Mouse (Mus musculus): ENCODE data around the gene 2010109A12Rik.
A peak's percentile ranks its signal among the peaks of the same experiment; 100 is the strongest.

2010109A12Rik gene

DNA sequence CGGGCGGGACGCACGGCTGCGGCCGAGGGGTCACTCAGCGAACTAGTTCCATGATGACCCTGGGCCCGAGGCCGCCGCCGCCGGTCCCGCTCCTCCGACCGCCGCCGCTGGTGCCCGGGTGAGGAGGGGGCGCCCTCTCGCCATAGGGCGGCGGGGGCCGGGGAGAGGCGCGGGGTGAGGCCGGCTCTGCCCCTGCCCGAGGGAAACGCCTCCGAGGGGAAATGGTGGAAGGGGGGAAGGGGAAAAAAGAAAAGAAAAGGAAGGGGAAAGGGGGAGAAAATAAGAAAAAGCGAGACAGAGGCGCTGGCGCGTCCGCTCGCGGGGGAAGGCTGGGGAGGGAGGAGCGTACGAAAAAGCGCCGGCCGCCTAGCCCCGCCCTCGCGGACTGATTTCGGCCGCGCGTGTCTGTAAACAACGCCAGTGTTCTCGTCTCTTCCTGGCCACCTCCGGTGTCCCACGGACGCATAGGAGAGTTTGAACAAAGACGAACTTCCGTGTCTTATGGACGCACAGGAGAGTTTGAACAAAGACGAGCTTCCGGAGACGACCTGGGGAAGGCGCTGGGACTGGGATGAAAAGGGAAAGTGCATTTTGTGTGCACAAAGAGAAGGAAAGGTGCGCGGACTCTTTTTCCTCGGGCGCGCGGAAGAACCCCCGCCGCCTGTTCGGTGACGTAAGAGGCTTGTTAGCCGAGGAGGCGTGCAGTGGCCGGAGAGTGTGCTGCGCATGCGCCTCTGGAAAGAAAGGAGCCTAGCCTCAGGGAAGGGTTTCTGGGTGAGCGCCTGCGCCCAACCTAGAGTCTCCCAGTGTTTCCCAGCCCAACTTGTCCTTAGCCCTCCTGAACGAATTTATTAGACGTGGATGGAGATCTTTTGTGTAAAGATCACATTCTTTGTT lies at the start of gene 2010109A12Rik, which contains the start of gene Ccni:
TSS of gene 2010109A12Rik (plus strand) at position 410 of the 897 bp plus-strand sequence.
TSS of gene Ccni (minus strand) at position 387 of the 897 bp plus-strand sequence.
- DNase-seq, result peak; percentile 95

DNA sequence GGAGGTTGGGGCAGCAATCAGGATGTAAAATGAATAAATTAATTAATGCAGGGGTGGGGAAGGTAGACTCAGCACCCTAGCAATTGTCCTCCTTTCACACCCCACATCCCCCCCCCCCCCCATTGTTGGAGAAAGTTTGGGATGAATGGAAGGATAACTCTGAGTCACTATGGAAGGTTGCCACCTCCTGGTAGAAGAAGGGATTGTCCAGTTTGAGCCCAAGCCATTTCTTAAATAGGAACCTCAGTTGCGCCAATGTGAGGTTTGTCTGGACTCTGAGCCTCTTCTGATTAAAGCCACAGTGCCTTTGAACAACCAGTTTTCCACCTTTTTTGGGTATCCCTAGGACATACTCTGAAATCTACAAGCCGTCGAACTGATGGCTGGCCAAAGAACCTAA lies 42.8 kb upstream of the 2010109A12Rik start:
- peak; percentile 50 for DNase-seq

DNA sequence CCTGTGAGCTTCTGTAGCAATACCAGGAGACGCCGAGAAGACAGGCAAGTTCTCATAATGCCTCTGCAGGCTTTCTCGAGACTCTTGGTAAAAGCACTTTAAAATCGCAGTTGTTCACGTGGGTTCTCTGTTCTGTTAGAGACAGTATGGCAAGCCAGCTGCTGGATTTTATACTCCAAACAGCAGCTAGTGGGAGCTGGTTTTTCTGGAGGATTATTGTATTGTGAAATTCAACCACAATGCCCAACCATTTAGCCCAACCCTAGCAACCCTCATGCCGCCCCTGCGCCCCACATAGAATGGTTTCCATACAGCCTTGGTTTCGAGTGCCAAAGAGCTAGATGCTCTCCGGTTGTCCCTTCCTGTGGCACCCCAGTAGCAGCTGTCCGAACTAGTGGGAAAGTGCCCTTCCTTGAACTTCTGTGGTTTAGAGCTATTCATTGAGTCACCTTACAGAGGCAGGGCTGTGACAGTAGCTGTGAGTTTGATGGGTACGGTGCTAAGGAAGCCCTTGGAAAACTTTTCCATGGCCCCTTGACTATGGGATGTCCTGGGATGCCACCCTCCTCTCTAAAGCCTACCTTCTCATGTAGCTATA lies 38.3 kb upstream of the 2010109A12Rik start:
- DNase-seq, result no peak

DNA sequence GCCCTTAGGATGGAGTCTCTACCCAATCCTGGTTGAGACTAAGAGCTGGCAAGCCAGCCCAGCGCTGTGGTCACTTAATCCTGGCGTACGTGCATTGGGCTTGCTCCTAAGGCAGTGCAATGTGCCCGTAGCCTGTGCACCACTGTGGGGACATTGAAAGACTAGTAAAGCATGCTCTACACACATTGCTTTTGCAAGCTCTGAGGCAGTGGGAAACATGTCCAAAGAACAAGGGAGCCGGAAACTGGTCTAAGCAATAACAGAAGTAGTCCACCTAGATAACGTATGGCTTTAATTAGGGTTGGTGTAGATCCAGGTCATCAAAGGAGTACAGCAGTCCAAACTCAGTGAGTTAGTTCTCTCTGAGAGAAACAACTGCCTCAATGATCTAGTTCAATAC lies 37.7 kb upstream of the 2010109A12Rik start:
- no peak for DNase-seq

DNA sequence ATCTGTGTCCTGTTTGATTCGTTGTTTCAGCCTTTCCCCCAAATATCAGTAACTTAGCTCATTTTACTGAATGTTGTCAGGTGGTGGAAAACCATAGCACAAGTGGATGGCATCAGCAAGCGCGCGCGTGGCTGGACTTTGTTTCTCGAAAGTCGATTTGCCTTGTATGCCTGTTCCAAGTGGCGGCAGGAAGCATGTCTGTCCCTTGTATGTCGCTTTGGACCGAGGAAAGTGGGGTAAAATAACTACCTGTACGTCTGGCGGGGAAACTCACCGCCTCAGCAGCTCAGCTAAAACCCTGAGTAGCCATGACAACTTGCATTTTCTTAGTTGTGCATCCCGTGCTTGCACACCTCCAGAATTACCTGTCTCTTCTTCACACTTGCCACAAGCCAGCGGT lies 34.9 kb upstream of the 2010109A12Rik start:
- DNase-seq, result no peak

DNA sequence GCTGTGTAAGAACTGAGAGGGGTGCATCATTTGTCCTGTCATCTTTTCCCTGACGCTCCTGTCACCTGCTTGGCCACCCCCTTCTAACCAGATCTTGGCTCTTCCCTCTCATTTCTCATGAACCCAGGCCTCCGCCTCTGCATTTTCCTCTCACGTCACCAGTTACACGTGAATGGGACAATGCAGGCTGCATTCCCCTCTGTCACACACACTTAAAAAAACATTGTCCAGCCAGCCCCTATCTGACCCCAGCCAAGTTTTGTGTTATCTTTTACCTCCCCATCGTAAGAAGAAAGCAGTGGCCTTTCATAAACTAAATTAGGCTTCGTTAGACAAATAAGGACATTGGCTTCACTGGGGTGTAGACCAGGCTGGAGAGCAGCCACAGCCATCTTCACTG lies 33.8 kb upstream of the 2010109A12Rik start:
- DNase-seq, result no peak

DNA sequence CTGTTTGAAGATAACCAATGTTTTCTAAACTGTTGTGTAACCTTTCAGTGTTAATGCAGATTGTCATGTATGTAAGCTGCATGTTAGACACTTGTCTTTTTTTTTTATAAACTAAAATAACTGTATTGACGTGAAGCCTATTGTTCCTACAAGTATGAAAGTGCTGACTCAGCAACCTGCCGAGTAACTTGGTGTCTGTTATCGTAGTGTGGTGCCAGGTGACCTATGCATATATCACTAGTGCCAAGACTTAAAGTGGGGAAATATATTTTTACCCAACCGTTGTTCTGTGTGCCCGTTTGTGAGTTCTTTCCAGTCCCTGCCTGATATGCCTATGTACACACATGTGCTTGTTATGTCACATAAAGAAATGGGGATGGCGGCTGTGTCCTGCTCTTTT lies 31.6 kb upstream of the 2010109A12Rik start:
- no peak for DNase-seq

DNA sequence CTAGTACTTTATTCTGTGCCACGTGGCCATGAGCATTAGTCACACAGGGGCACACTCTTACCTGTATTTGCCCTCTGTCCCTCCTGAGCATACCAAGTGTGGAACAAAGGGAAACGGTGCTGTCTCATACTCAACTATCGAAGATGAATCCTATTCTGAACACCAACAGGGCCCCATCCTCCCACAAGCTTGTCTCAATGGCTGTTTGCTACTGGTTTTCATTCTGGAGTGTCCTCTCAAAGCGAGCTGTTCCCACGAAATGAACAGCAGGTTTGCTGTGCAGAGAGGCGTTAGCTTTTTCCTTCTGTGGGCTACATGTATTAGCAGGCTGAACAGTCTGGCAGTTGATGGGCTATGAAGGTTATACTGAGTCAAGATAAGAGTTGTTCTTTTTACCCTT lies 27.7 kb upstream of the 2010109A12Rik start:
- no peak for DNase-seq

DNA sequence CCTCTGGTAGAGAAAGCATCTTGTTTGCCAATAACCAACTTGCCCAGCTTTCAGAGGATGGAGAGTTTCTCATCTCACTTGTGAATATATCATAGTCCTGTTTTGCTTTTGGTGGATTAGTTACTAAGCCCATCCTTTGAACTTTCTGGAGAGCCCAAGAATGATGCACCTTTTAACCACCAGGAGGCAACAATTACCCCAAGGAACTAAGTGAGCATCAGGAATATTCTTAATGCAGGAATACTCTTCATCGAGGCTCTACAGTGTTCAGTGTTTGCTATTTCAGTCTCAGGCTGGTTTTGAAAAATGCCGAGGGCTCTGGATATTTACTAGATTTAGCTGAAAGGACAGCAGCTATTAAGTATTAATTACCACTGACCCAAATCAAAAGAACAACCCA lies 26.1 kb upstream of the 2010109A12Rik start:
- DNase-seq, result no peak

DNA sequence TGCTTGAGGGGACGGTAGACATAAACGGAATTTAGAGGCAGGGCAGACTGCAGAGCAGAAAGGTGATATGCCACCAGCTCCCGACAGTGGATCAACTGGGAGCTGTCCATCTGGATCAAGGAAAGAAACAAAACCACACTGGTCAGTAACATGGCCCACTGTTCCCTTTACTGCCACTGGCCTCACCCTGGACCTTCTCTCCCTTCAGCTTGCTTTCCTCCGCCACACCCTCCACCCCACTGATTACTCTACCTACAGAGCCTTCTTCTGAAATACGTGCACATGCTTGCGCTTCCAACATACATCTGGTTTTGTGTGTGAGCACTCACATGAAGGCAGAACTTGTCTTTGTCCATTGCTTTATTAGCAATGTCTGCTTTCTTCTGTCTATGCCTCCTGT lies 23.0 kb upstream of the 2010109A12Rik start:
- no peak for DNase-seq

DNA sequence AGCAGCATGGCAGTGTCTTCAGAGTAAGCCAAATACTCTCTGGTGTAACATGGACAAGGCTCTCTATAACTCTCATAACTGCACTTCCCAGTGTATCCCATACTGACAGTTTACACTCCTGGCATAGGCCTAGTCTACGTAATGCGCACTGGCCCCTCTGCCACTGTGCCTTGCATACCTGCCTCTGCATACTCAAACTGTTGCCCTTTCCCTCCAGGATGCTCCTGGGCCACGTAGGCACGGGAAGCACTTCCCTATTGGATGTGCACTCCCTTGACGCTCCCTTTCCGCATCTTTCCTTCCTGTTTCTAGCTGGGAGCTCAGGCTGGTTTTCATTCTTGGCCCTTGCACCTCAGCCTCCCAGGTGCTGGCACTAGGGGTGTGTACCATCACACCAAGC lies 21.8 kb upstream of the 2010109A12Rik start:
- DNase-seq, result no peak

DNA sequence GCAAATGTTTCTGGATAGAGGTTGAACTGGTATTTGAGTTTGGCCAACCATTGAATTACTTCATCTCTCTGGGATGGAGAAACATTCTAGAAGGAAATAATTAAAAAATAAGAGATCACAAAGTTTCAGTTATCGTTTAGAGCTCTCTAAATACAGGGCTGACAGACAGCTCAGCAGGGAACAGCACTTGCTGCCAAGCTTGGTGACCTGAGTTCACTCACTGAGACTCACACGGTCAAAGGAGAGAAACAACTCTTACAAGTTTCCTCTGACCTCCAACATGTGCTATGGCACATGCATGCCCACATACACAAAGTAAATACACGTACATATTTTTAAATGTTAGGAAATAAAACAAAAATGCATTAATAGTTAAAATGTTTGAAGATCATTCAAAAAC lies 16.7 kb upstream of the 2010109A12Rik start:
- no peak for DNase-seq

DNA sequence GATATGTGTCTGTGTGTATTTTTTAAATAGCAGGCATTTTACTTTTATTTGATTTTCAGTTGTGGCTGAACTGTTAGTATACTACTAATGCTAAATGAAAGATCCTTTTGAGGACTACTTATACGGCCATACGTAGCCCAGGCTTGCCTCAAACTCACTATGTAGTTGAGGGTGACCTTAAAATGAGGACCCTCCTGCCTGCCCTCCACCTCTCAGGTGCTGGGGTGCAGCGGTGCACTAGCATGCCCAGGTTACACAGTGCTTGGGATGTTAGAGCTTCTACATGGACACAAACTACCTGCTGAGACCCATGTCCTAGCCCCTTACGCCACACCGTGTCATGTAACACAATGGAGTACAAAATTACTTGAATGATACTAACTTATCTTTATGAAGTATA lies 15.9 kb upstream of the 2010109A12Rik start:
- DNase-seq, result no peak

DNA sequence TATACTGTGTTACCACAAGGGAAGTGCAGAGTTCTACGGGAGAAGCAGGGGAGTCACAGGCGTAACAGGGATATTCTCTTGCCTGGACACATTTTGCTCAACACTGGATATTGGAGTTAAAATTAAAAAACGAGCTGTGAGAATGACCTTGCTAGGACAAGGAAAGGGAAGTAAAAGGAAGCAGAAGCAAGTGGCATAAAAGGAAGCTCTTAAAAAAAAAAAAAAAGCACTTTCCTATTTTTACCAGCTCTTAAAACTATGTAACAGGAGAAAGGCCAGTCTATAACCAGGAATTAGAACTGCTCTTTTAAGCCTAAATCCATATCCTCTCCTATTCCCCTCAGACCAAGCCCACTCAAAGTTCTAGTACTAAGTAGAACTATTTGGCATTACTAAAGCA lies 8.1 kb upstream of the 2010109A12Rik start:
- DNase-seq, result no peak

DNA sequence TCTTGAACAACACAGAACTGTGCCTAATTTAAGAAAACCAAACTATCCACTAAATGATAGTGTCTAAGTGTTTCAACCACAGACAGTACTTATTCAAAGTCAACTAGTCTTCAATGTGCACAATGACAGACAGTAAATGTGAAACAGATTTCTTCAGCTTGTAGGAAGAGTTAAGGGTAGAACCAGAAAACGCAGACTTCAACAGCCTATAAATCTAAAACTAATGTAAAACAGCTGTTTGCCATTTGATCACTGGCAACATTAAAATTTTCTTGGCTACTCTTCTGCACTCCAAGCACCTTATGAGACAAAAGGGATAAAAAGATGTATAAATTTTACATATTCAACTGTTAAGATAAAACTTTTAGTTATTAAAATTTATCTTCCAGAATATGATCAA lies 5.1 kb upstream of the 2010109A12Rik start:
- no peak for DNase-seq

DNA sequence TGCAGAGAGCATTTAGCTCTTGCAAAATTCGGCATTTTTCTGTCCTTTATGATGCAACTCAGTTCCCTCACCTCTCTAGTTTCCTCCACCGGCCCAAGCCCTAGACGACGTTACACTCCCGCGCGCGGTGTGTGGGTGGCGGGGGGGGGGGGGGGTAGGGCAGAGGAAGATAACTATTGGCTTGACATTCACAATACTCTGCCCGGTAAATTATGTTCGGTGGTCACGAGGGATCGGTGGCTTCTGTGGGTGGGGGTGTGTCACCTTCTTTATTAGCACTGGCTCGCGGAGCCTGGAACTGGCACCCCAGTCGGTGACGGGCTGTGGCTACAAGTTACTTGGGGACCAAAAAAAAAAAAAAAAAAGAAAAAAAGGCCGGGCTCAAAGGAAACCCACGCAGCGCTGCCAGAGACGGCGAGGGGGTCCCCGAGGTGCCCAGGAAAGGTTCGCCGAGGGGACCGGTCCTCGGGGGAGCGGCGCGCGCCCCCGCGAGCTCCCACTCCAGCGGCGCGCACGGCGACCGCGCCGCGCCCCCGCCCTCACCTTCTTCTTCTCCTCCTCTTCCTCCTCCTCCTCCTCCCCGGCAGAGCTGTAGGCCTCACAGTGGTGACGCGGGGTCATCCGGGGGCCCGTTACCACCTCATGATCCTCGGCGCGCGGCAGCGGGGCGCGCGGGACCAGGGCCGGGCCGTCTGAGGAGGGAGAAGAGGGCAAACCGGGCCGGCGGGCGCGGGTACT lies 778 bp upstream of the 2010109A12Rik start:
- DNase-seq, result peak; percentile 68

DNA sequence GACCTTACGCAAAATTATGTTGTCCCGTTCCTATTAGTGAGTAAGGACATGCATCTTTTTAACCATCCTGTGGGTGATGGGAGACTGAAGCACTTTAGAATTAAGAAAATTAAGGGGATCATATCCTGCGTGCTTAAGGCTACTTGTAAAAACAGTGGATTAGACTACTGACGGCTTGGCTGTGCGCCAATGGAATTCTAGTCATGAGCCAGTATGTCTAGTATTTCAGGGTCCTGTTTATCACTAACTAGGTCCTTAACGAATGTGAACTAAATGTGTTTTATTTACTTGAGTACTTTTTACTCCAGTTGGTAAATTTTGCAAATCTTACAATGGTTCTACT lies 659 bp downstream of the 2010109A12Rik start:
- peak; percentile 57 for DNase-seq

DNA sequence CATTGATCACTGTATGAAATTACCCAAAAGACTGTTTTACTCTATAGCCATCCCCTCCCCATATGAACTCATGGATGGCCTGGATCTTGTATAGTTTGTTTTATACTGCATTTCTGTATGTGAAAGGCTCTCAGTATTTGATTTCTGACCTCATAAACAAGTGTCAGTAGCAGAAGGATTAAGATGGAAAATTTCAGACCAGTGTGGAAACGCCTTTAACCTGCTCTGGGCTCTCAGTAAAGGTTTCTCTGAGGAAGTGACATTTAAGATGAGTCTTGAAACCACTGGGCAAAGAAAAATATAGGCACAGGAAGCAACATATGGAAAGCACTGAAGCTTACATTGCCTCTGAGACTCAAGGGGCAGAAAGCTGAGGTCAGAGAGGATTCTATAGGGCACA lies 1.2 kb downstream of the 2010109A12Rik start:
- DNase-seq, result no peak

DNA sequence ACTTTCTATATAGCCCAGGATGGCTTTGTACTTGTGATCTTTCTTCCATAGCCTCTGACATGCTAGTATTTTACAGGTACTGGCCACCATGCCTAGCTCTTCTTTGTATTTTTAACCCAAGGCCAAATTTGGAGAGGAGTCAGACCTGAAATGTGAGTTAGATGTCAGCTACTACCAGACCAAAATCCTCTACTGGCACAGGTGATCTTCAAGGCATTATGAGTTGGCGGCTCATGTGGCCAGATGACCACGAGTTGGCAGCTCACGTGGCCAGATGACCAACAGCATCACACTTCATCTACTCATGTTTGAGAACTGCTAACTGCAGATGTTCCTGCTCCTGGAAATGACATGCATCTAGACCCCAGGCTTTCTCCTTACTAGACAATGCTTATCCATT lies 12.1 kb downstream of the 2010109A12Rik start:
- no peak for DNase-seq

DNA sequence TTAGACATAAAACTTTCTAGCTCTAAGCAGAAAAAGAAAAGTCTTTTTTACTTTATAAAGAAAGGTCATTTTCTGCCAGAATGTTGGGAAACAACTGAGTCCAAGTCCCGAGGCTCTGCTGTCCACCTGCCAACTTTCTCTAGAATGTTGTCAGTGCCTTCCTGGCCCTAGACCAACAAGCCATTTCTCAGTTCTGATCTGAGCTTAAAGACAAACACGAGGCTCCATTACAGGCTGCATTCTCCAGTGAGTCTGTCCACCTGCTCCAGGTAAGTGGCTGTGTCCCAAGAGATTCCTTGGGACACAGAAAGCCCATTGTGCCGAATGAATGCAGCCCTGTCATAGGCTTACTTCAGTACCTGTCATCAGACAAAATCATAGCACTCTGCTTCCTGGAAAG lies 15.3 kb downstream of the 2010109A12Rik start:
- peak; percentile 50 for DNase-seq

DNA sequence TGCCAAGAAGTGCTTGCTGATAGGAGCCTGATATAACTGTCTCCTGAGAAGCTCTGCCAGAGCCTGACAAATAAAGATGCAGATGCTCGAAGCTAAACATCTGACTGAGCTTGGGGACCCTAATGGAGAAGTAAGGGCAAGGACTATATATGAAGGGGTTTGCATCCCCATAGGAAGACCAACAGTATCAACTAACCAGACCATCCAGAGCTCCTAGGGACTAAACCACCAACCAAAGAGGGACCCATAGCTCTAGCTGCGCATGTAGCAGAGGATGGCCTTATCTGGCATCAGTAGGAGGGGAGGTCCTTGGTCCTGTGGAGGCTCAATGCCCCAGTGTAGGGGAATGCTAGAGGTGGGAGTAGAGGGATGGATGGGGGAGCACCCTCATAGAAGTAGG lies 18.2 kb downstream of the 2010109A12Rik start:
- DNase-seq, result no peak

DNA sequence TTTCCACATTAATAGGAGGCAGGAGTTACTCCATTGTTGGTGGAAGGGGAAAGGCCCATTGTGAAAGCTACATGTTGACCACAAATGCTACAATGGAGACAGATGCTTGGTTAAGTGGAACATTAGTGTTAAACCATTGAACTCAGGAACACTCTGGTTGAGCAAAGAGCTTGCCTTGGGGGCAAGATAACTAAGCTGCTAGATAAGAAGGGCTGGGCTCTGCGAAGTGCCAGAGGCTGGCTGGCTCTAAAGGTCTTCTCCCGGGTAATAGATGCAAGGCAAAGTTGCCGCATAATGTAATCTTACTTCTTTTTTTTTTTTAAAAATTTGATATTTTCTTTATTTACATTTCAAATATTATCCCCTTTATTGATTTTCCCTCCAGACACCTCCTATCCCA lies 20.8 kb downstream of the 2010109A12Rik start:
- no peak for DNase-seq

DNA sequence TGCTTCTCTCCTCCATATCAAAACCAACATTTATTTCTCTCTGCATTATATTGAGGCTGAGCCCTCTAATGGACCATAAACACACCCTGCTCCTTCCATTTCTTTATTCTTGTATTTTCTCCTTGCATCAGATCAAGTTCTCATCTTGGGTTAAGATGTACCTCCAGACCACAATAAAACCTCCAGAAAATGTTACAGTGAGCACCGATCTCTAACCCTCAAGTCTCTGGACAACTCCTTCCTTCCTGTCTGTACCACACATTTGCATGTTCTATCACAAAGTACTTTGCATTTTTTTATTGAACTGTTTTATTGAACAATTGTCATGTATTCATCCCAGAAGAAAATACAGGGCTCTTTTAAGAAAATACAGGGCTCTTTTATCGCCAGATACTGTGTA lies 23.2 kb downstream of the 2010109A12Rik start:
- DNase-seq, result no peak

DNA sequence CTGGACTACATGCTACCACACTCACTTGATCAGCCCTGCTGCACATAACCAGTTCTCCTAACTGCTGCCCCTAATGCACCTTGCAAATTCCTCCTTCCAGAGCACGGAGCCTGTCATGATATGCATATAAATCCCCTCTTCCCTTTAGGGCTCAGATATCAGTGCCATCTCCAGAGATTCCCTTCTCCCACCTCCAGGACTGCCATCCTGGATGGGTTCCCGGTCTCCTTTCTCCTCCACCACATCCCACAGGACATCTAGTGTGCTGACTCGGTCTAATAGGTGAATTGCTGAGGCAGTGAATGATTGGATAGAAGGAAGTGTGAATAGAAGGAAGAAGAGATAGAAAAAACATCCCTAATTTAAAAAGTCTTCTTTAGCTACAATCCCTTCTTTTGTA lies 25.4 kb downstream of the 2010109A12Rik start:
- no peak for DNase-seq
